Comparison of ENCODE assay signal across 20 mouse cellular contexts in genomic region chr5:136073526-136073925, GRCm38 (mm10). TPM values are rescaled to one million over a fixed set of nuclear protein-coding genes. Genes with fewer than 3 reads are reported as not detected.
"Had no signal": no experiment of that assay in that cellular context is flagged by ENCODE, and none has a peak within 500 bp of the region (broad histone marks: within the 10 kb centered on the region; RNA-seq: fewer than 3 reads in every experiment).

No protein-coding gene starts in this region.

- DNase-seq: lung, adult 18-20 months; lung, embryonic 14.5 days; lung, postnatal 10 days; lung, postnatal 4 days; midbrain, embryonic 14.5 days; right cerebral cortex, adult 18-20 months; right cerebral cortex, postnatal 25 days; right cerebral cortex, postnatal 4 days; spleen, adult 18-20 months; thymus, adult 18-20 months; thymus, postnatal 14 days; thymus, postnatal 36 days had no signal

- H3K4me3 ChIP-seq: midbrain, embryonic 10.5 days; midbrain, embryonic 12.5 days; myocyte; neural tube, embryonic 13.5 days; neural tube, embryonic 15.5 days had no signal

- H3K27ac ChIP-seq: midbrain, embryonic 10.5 days; midbrain, embryonic 12.5 days; neural tube, embryonic 13.5 days; neural tube, embryonic 15.5 days had no signal

- H3K4me2 ChIP-seq: lung, embryonic 14.5 days; midbrain, embryonic 12.5 days; neural tube, embryonic 13.5 days; neural tube, embryonic 15.5 days had no signal

- H3K36me3 ChIP-seq: midbrain, embryonic 10.5 days; midbrain, embryonic 12.5 days; neural tube, embryonic 13.5 days; neural tube, embryonic 15.5 days had no signal

- H3K27me3 ChIP-seq: midbrain, embryonic 12.5 days; neural tube, embryonic 13.5 days; neural tube, embryonic 15.5 days had no signal

- H3K4me1 ChIP-seq: midbrain, embryonic 10.5 days; midbrain, embryonic 12.5 days had no signal

- H3K9me3 ChIP-seq: midbrain, embryonic 10.5 days; midbrain, embryonic 12.5 days; neural tube, embryonic 13.5 days; neural tube, embryonic 15.5 days had no signal

- ATAC-seq: midbrain, embryonic 16.5 days had no signal

- H3K9ac ChIP-seq: lung, embryonic 14.5 days; midbrain, embryonic 12.5 days; neural tube, embryonic 13.5 days; neural tube, embryonic 15.5 days had no signal

RNA-seq across cellular contexts. Expression of gene Upk3bl, which starts 19.2 kb away (rescaled TPM):
- total RNA-seq: megakaryocyte, adult 5-6 weeks; megakaryocyte-erythroid progenitor cell, adult 5-6 weeks had no signal
- polyA plus RNA-seq: midbrain, embryonic 14.5 days; midbrain, embryonic 16.5 days; myocyte; neural tube, embryonic 13.5 days; neural tube, embryonic 15.5 days had no signal

RNA-seq across cellular contexts. Expression of gene Upk3b, which starts 35.2 kb away (rescaled TPM):
- total RNA-seq: megakaryocyte, adult 5-6 weeks; megakaryocyte-erythroid progenitor cell, adult 5-6 weeks had no signal
- polyA plus RNA-seq: midbrain, embryonic 10.5 days; midbrain, embryonic 14.5 days; myocyte had no signal
